Mouse (Mus musculus) brain, adult 2 months (tissue): ENCODE measurements at regions not wholly inside any gene's neighbourhood (a gene's known extent, or its start where the extent isn't known, plus 50 kb on each side); places are given as distances from the start of the nearest gene placed in this dataset.

Experiments
- DNase-seq: peaks from one replicate; pipeline ENCODE4 v3.0.0; 2011; ENCODE audit warnings: low read depth, low spot score

DNA sequence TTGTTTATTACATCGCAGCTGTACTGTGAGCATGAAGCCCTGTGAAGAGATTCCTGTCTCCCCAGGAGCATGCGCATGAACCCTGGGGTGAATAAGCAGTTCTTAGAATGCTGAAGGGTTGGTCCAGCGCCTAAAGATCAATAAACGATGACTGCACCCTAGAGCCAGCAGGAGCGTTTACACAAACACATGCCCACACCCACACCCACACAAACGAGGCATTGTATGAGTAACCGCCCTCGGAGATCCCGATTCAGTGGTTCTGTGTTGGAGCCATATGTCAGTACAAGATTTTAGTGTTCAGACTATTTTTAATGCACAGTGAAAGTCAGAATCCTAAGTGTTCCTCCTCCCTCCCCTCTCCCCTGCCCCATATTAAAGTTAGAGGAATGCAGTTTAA is 57.3 kb downstream of the Edn1 start:
- peak; percentile 50 for DNase-seq

DNA sequence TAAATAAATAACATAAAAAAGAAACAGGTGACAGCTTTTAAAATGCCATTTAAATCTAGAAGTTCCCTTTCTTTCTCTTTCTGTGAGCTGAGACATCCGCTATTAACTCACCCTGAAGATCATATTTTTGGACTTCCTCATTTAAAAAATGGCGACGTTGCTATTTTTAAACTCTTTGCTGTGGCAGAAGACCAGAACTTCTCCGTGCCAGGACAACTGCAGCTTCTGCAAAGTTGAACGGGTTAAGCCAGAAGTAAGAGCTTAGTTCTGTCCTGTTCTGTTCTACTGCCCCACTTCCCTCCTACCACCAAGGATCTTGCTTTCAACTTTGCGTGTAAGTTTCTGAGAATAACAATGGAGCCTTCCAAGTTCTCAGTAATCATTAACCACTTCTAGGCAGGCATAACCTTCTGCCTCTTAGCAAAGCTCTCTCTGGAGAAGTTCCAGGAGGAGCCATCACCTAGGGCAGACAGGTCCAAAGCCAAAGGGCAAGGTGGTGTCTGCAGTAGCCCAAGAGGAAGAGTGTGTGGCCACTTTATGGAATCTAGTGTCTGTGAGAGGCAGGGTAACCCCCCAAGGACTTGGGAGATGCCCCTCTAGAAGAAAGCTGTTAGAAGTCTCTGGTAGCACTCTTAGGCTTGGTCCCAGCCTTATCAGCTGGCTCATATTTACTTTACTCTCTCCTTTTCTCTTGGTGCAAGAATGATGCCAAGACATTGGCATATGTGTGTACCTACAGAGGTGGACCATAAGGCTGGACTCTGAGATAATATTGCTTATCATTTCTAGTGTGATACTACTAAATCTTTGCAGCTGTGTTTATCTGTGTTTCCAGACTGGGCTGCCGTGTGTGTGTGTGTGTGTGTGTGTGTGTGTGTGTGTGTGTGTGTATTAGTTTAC is 66.6 kb downstream of the Edn1 start:
- DNase-seq: no peak

DNA sequence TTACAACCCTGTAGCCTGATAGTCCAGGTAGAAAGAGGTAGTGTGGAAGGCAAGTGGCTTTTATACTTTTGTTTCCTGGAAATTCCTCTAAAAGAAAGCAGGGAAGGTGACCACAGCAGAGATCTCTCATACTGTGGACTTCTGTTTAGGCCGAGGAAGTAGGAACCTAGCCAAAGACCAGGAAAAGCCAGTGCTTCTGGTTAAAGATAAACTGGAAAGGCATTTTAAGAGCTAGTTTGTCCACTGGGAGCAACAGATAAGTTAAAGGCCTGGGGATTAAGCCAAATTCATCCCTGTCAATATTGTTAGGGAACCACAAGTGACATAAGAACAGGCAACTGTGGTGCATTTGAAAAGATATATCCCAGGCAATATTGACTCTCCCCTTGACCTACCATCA is 68.5 kb downstream of the Edn1 start:
- no peak for DNase-seq

DNA sequence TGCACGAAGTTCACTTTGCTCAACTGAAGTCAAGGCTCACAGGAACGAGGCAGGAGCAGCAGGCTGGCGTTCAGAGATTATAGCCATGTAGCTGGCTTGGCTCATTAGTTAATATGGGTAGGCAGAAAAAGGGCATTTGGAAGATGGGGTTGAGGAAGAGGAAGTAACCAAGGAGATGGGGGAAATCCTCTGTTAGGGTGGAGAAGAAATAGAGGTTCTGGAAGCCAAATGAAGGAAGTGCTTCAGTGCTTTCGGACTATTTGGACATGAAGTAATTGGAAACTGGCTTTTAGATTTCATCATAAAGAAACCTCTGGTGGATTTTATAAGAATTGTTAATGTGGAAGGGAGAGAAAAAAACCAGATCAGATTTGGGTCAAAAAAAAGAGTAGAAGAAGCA is 70.9 kb downstream of the Edn1 start:
- no peak for DNase-seq

- no peak for DNase-seq
These were observed 72.9 kb downstream of the Edn1 start for GRCm38 (mm10) chr13:42374181-42374596.

DNA sequence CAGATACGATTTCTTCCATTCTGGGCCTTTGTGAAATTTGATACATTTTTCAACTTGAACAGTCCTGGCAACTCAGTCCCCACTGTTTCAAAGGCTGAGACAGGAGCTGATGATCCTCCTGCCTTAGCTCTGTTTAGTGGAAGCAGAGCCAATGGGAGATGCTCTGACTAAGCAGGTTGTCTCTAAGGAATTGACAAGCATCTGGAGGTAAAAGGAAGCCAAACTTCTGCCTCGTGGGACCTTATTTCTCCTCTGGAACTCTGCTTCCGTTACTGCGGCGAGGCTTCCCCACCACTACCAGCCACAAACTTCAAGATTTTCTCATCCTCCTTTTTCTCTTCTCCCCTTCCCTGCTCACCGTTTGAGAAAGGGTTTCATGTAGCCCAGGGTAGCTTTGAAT is 78.4 kb downstream of the Edn1 start:
- DNase-seq: no peak

GRCm38 (mm10) chr13:42383099-42383498 is 81.8 kb downstream of the Edn1 start:
- DNase-seq: peak; percentile 12

DNA sequence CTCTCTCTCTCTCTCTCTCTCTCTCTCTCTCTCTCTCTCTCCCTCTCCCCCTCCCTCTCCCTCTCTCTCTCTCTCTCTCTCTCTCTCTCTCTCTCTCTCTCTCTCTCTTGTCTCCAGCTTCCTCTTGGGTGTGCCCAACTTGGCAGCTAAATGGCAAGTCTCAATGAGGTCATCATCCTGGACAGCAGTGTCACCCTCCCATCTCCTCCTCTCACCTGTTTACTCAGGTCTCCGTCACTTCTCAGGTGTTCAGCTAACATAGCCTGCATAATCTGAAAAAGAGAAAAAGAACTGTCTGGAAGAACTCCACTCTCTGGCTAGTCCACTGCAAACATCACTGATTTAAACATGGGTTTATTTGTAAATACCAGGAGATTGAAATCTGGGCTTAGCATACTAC is 89.1 kb downstream of the Edn1 start:
- DNase-seq: no peak

- DNase-seq: no peak
These were observed 90.2 kb downstream of the Edn1 start for GRCm38 (mm10) chr13:42391330-42392005.

- DNase-seq: no peak
These were observed 91.4 kb downstream of the Edn1 start for GRCm38 (mm10) chr13:42392701-42393100.

DNA sequence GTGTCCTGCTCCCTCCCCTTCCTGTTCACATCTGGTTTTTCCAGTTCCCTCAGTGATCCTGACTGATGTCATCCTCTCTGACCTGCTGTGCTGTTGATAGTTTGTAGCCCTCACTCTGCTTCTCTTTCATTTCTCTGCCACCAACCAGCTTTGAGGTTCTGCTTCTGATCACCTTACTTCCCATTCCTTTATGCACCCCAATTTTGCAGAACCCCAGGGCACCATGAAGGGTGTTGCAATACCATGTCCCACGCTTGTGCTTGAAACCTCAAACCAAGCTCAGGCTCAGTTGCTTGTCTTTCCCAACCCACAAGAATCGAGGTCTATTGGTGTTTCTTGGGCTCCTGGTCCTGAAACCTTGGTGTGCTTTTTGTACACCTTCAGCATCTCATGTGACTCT is 93.3 kb downstream of the Edn1 start:
- no peak for DNase-seq

GRCm38 (mm10) chr13:42401513-42401912 is 100.2 kb downstream of the Edn1 start:
- DNase-seq: peak; percentile 10

DNA sequence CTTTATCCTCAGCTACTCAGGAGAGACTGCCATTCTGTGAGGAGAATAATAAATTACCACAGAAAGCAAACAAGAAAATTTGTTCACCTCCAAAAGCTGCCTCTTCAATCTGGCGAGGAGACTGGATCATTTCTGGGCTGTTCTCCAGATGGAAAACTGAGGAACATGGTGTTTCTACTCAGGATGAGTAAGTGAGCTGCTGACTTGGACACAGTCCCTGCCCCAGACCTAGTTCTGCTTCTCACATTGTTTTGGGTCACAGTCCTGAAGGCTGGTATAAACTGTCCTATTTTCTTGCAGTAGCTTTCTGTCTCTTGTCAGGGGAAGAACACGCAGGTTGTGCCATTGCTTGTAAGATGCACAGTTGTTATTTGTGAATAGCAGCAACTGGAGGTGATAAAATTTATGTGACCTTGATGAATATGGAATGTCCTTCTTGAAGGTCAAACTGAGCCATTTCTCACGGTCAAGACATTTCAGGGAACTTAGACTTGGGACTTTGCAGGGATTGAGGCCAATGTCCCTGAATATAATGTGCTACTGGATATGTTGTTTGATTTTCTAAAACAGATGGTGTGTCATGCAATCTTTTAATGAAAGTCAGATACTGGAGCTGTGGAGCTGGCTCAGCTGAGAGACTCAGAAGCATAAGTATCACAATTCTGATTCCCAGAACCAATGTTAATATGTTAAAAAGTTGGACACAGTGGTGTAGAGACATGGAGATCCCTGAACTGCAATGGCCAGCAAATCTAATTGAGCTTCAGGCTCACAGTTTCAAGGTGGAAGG is 102.2 kb downstream of the Edn1 start:
- DNase-seq: peak; percentile 93

GRCm38 (mm10) chr13:42412652-42413282 is 111.5 kb downstream of the Edn1 start:
- no peak for DNase-seq

- DNase-seq: no peak
These were observed 145.6 kb downstream of the Edn1 start for GRCm38 (mm10) chr13:42446921-42447320.

GRCm38 (mm10) chr13:42453665-42454064 is 152.4 kb downstream of the Edn1 start:
- DNase-seq: peak; percentile 9

DNA sequence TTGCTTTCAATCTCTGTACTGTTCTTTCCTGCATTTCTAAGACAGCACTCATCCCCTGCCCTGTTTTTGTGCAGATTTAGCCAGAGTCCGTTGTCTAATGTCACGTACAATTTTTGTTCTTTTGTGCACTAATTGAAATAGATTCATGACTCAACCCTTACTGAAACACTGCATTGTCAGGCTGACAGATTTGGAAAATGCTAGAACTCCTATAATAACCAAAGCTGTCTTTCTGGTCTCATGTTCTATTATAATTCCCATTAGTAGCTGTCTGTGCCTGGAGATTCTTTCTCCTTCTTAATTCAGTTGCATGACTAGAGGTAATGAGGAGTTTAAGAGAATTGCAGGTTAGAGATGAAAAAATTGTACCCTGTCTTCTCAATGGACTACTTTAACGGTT is 158.6 kb downstream of the Edn1 start:
- peak; percentile 41 for DNase-seq

GRCm38 (mm10) chr13:42478825-42479224 is 177.5 kb downstream of the Edn1 start:
- peak; percentile 28 for DNase-seq

DNA sequence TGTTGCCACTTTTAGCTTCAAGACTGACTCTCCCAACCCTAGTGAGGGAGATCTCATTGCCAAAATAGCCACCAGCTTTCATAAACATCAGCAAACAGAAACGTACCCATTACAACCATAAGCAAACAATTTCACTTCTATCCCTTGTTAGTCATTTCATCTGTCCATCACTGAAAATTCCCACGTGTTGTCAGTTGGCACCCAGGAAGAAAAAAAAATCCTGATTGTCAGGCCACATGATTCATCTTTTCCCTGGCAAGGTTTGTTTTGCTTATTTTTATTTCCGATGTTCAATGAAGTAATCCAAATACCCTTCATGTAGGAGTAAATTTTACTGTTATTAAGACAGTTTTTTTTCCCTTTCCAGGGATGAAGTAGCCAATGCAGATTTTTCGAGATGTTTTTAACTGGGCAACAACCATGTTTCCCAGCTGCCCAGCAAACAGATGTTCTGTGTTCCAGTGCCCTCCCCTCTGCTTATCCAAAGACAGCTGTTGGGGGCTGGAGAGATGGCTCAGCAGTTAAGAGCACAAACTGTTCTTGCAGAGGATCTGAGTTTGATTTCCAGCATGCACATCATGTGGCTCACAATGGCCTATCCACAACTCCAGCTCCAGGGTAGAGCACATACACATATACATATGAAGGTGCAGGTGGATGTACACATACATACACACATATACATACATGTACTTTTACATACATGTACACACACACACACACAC is 189.3 kb upstream of the Phactr1 start:
- peak; percentile 22 for DNase-seq

- DNase-seq: no peak
These were observed 186.1 kb upstream of the Phactr1 start for GRCm38 (mm10) chr13:42494371-42494770.

- DNase-seq: no peak
These were observed 182.1 kb upstream of the Phactr1 start for GRCm38 (mm10) chr13:42498351-42498750.
